Mouse (Mus musculus): ENCODE measurements at regions not wholly inside any gene's neighbourhood (a gene's known extent, or its start where the extent isn't known, plus 50 kb on each side); places are given as distances from the start of the nearest gene placed in this dataset.

DNA sequence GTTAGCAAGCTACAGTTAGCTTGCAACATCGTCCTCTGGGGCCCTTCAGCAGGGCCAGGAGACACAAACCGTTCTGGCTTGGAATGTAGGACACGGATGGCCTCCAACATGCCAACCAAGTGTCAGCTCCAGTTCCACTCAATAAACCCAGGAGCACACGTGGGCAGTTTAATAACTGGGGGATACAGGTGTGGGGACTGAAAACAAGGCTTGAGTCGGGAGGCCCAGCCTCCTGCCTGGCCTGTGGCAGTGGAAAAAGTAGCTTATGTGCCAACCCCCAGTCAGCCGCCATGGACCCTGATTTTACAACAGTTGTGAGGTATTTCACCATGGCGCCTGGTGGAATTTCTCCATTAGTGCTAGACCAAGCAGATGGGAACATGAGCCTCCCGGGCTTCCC is 160.9 kb upstream of the Gas1 start:
- TF ChIP-seq GATA1 (IDR thresholded peaks at IDR 0.05; ENCODE audit: borderline replicate concordance, low read length), result no peak
- TF ChIP-seq FLI1 (IDR thresholded peaks at IDR 0.05; ENCODE audit: low read length), result no peak

All from megakaryocyte, embryonic 14.5 days (primary cell).